Mouse (Mus musculus) CD4-positive, CD25-positive, alpha-beta regulatory T cell, adult 9 weeks (primary cell): ENCODE data around the gene Rasa3. TPM values are rescaled to one million over a fixed set of nuclear protein-coding genes. Genes with fewer than 3 reads are reported as not detected.

Experiments used
- polyA plus RNA-seq: library from polyadenylated mRNA; unstranded; fragments of 100-300 nt; shearing (Covaris generic); gene quantifications from one replicate; pipeline ENCODE4 v1.2.1, GENCODE M21; 2017

Gene Rasa3
- 195 TPM for polyA plus RNA-seq

GRCm38 (mm10) chr8:13677413-13677883 lies at the start of gene Rasa3:
Rasa3 (minus strand) TSS chr8:13677603.

GRCm38 (mm10) chr8:13705668-13706067 lies 28.3 kb upstream of the Rasa3 start, which contains the start of gene Cfap97d2:
Cfap97d2 (plus strand) TSS chr8:13705889.

GRCm38 (mm10) chr8:13562118-13562517 lies 115.3 kb downstream of the Rasa3 start, which contains the start of gene 1700029H14Rik:
1700029H14Rik (minus strand) TSS chr8:13562461.

Other genes with a start within 250 kb of the Rasa3 start
- not detected for gene Tmem255b, start 242.4 kb downstream of the Rasa3 start, polyA plus RNA-seq
- not detected for gene Gas6, start 183.1 kb downstream of the Rasa3 start, polyA plus RNA-seq
- gene 1700029H14Rik, start 115.1 kb downstream of the Rasa3 start, polyA plus RNA-seq, result not detected
- gene Cfap97d2, start 28.3 kb upstream of the Rasa3 start, polyA plus RNA-seq, result not detected
- gene Cdc16, start 80.1 kb upstream of the Rasa3 start, polyA plus RNA-seq, result 21.6 TPM
- 17.8 TPM for gene Upf3a, start 108.0 kb upstream of the Rasa3 start, polyA plus RNA-seq
- gene AF366264, start 160.8 kb upstream of the Rasa3 start, polyA plus RNA-seq, result not detected
- 46.5 TPM for gene Champ1, start 192.0 kb upstream of the Rasa3 start, polyA plus RNA-seq
- gene Coprs, start 212.7 kb upstream of the Rasa3 start, polyA plus RNA-seq, result 0.53 TPM